Mouse (Mus musculus): ENCODE measurements around the gene Cep41. TPM values are rescaled to one million over a fixed set of nuclear protein-coding genes. Genes with fewer than 3 reads are reported as not detected.

The Cep41 gene
- polyA plus RNA-seq, 1 experiment, result 6.6 TPM

GRCm38 (mm10) chr6:30624763-30625162 lies 68.8 kb downstream of the Cep41 start:
- Histone ChIP-seq H3K27me3 (ENCODE audit: control insufficient read depth, insufficient read depth, low read length) (no peaks in the 10 kb centered on the region), H3K4me1 (replicated peaks; ENCODE audit: control insufficient read depth, insufficient read depth, low read length) (no peaks in the 10 kb centered on the region), H3K36me3 (ENCODE audit: control insufficient read depth, insufficient read depth, low read length) (no peaks in the 10 kb centered on the region), H3K4me3 (ENCODE audit: control insufficient read depth, insufficient read depth, low read length) (no peak overlapping the region), H3K27ac (ENCODE audit: control insufficient read depth, insufficient read depth, low read length) (no peak overlapping the region)
- TF ChIP-seq POLR2A (IDR thresholded peaks at IDR 0.05; ENCODE audit: control insufficient read depth, extremely low read depth, insufficient read depth, low read length, poor library complexity), result no peak
- TF ChIP-seq CTCF (IDR thresholded peaks at IDR 0.05; ENCODE audit: borderline replicate concordance, control insufficient read depth, extremely low read depth, insufficient read depth, low read length, poor library complexity), result no peak
- 94% methylated on average over 9 of the region's 9 CpGs for WGBS
- DNase-seq, result no peak

GRCm38 (mm10) chr6:30621986-30622389 lies 71.6 kb downstream of the Cep41 start:
- H3K4me3 ChIP-seq (ENCODE audit: control insufficient read depth, insufficient read depth, low read length), result no peak overlapping the region
- DNase-seq, result no peak
- TF ChIP-seq CTCF (IDR thresholded peaks at IDR 0.05; ENCODE audit: borderline replicate concordance, control insufficient read depth, extremely low read depth, insufficient read depth, low read length, poor library complexity), result no peak
- TF ChIP-seq POLR2A (IDR thresholded peaks at IDR 0.05; ENCODE audit: control insufficient read depth, extremely low read depth, insufficient read depth, low read length, poor library complexity), result no peak
- no peak overlapping the region for H3K27ac ChIP-seq (ENCODE audit: control insufficient read depth, insufficient read depth, low read length)
- no peaks in the 10 kb centered on the region for H3K36me3 ChIP-seq (ENCODE audit: control insufficient read depth, insufficient read depth, low read length)
- no peaks in the 10 kb centered on the region for H3K4me1 ChIP-seq (replicated peaks; ENCODE audit: control insufficient read depth, insufficient read depth, low read length)
- WGBS, result 73% methylated on average over 4 of the region's 4 CpGs
- H3K27me3 ChIP-seq (ENCODE audit: control insufficient read depth, insufficient read depth, low read length), result no peaks in the 10 kb centered on the region; the same call in 1 of the 2 replicates

- Histone ChIP-seq H3K4me1 (replicated peaks; ENCODE audit: control insufficient read depth, insufficient read depth, low read length) (no peaks in the 10 kb centered on the region), H3K27ac (ENCODE audit: control insufficient read depth, insufficient read depth, low read length) (no peak overlapping the region)
These were observed 72.6 kb downstream of the Cep41 start for GRCm38 (mm10) chr6:30620994-30621393.

GRCm38 (mm10) chr6:30620591-30620990 lies 73.0 kb downstream of the Cep41 start:
- Histone ChIP-seq H3K4me3 (ENCODE audit: control insufficient read depth, insufficient read depth, low read length) (no peak overlapping the region), H3K4me1 (replicated peaks; ENCODE audit: control insufficient read depth, insufficient read depth, low read length) (no peaks in the 10 kb centered on the region), H3K36me3 (ENCODE audit: control insufficient read depth, insufficient read depth, low read length) (no peaks in the 10 kb centered on the region), H3K27me3 (ENCODE audit: control insufficient read depth, insufficient read depth, low read length) (no peaks in the 10 kb centered on the region; the same call in 1 of the 2 replicates), H3K27ac (ENCODE audit: control insufficient read depth, insufficient read depth, low read length) (no peak overlapping the region)
- TF ChIP-seq CTCF (IDR thresholded peaks at IDR 0.05; ENCODE audit: borderline replicate concordance, control insufficient read depth, extremely low read depth, insufficient read depth, low read length, poor library complexity) (no peak), POLR2A (IDR thresholded peaks at IDR 0.05; ENCODE audit: control insufficient read depth, extremely low read depth, insufficient read depth, low read length, poor library complexity) (no peak)
- DNase-seq, result no peak
- WGBS, result 87% methylated on average over 4 of the region's 4 CpGs

More at GRCm38 (mm10) chr6:30620994-30621393, 72.6 kb downstream of the Cep41 start:
- Histone ChIP-seq H3K4me3 (ENCODE audit: control insufficient read depth, insufficient read depth, low read length) (no peak overlapping the region), H3K27me3 (ENCODE audit: control insufficient read depth, insufficient read depth, low read length) (no peaks in the 10 kb centered on the region; the same call in 1 of the 2 replicates), H3K36me3 (ENCODE audit: control insufficient read depth, insufficient read depth, low read length) (no peaks in the 10 kb centered on the region)
- TF ChIP-seq CTCF (IDR thresholded peaks at IDR 0.05; ENCODE audit: borderline replicate concordance, control insufficient read depth, extremely low read depth, insufficient read depth, low read length, poor library complexity) (no peak), POLR2A (IDR thresholded peaks at IDR 0.05; ENCODE audit: control insufficient read depth, extremely low read depth, insufficient read depth, low read length, poor library complexity) (no peak)
- DNase-seq, result no peak
- 95% methylated on average over 6 of the region's 6 CpGs for WGBS

- no peaks in the 10 kb centered on the region for H3K36me3 ChIP-seq (ENCODE audit: control insufficient read depth, insufficient read depth, low read length)
- no peaks in the 10 kb centered on the region; the same call in 1 of the 2 replicates for H3K27me3 ChIP-seq (ENCODE audit: control insufficient read depth, insufficient read depth, low read length)
- H3K27ac ChIP-seq (ENCODE audit: control insufficient read depth, insufficient read depth, low read length), result no peak overlapping the region
- TF ChIP-seq POLR2A (IDR thresholded peaks at IDR 0.05; ENCODE audit: control insufficient read depth, extremely low read depth, insufficient read depth, low read length, poor library complexity) (no peak), CTCF (IDR thresholded peaks at IDR 0.05; ENCODE audit: borderline replicate concordance, control insufficient read depth, extremely low read depth, insufficient read depth, low read length, poor library complexity) (no peak)
- DNase-seq, result no peak
- 98% methylated on average over 5 of the region's 5 CpGs for WGBS
- H3K4me3 ChIP-seq (ENCODE audit: control insufficient read depth, insufficient read depth, low read length), result no peak overlapping the region
- H3K4me1 ChIP-seq (replicated peaks; ENCODE audit: control insufficient read depth, insufficient read depth, low read length), result no peaks in the 10 kb centered on the region
These were observed 73.9 kb downstream of the Cep41 start for GRCm38 (mm10) chr6:30619606-30620005.

GRCm38 (mm10) chr6:30618735-30619134 lies 74.8 kb downstream of the Cep41 start:
- Histone ChIP-seq H3K36me3 (ENCODE audit: control insufficient read depth, insufficient read depth, low read length) (no peaks in the 10 kb centered on the region), H3K4me1 (replicated peaks; ENCODE audit: control insufficient read depth, insufficient read depth, low read length) (no peaks in the 10 kb centered on the region), H3K4me3 (ENCODE audit: control insufficient read depth, insufficient read depth, low read length) (no peak overlapping the region), H3K27me3 (ENCODE audit: control insufficient read depth, insufficient read depth, low read length) (no peaks in the 10 kb centered on the region; the same call in 1 of the 2 replicates), H3K27ac (ENCODE audit: control insufficient read depth, insufficient read depth, low read length) (no peak overlapping the region)
- no peak for DNase-seq
- WGBS, result 79% methylated on average over 6 of the region's 6 CpGs
- TF ChIP-seq POLR2A (IDR thresholded peaks at IDR 0.05; ENCODE audit: control insufficient read depth, extremely low read depth, insufficient read depth, low read length, poor library complexity) (no peak), CTCF (IDR thresholded peaks at IDR 0.05; ENCODE audit: borderline replicate concordance, control insufficient read depth, extremely low read depth, insufficient read depth, low read length, poor library complexity) (no peak)
